Mouse (Mus musculus) activated CD4-positive, CD25-positive, alpha-beta regulatory T cell, adult 4 months (primary cell): Measurements from ENCODE around the gene Hexa. TPM values are rescaled to one million over a fixed set of nuclear protein-coding genes. Genes with fewer than 3 reads are reported as not detected.
A peak's percentile ranks its signal among the peaks of the same experiment; 100 is the strongest.

Source experiments
- ATAC-seq: one replicate; pipeline ENCODE4 v1.8.0; 2017
- polyA plus RNA-seq, 2 experiments: library from polyadenylated mRNA; unstranded; fragments of 100-300 nt; shearing (Covaris generic); gene quantifications; one replicate each; pipeline ENCODE4 v1.2.1; 2017

Gene Hexa
- polyA plus RNA-seq, 2 experiments from 2014 or later = 25.8 to 32.0 TPM

GRCm38 (mm10) chr9:59565600-59565999, 26.3 kb downstream of the Hexa start:
- ATAC-seq = no peak

GRCm38 (mm10) chr9:59567111-59567510, 27.8 kb downstream of the Hexa start:
- ATAC-seq = peak; percentile 32

- no peak for ATAC-seq
Observed at GRCm38 (mm10) chr9:59571852-59572251, 32.5 kb downstream of the Hexa start.

GRCm38 (mm10) chr9:59577401-59577800, 38.1 kb downstream of the Hexa start:
- no peak for ATAC-seq

GRCm38 (mm10) chr9:59577844-59578504, 38.6 kb downstream of the Hexa start, which contains the start of gene Celf6:
Celf6 (plus strand) TSS chr9:59577917.
- ATAC-seq = peak; percentile 57

GRCm38 (mm10) chr9:59578505-59578867, 39.1 kb downstream of the Hexa start:
- ATAC-seq = no peak

GRCm38 (mm10) chr9:59584871-59585308, 45.5 kb downstream of the Hexa start:
- no peak for ATAC-seq

GRCm38 (mm10) chr9:59588252-59588651, 48.9 kb downstream of the Hexa start:
- no peak for ATAC-seq

GRCm38 (mm10) chr9:59588710-59589671, 49.7 kb downstream of the Hexa start:
- ATAC-seq = no peak

GRCm38 (mm10) chr9:59589703-59590439, 50.5 kb downstream of the Hexa start:
- no peak for ATAC-seq

- no peak for ATAC-seq
Observed at GRCm38 (mm10) chr9:59601661-59602060, 62.3 kb downstream of the Hexa start.

GRCm38 (mm10) chr9:59605967-59606366, 66.6 kb downstream of the Hexa start:
- no peak for ATAC-seq

- no peak for ATAC-seq
Observed at GRCm38 (mm10) chr9:59610950-59611349, 71.6 kb downstream of the Hexa start.

Other genes starting within 250 kb of the Hexa start
- 10 to 100 TPM in 1 of 2 experiments, 1 to 10 TPM in 1; 7.7 to 12.4 TPM for gene Adpgk, start 248.0 kb upstream of the Hexa start, polyA plus RNA-seq
- 10 to 100 TPM; 13.0 to 13.3 TPM for gene Bbs4, start 186.0 kb upstream of the Hexa start, polyA plus RNA-seq
- 10 to 100 TPM; 17.1 to 29.8 TPM for gene Arih1, start 52.9 kb upstream of the Hexa start, polyA plus RNA-seq
- gene Tmem202, start 307 bp downstream of the Hexa start, polyA plus RNA-seq = not detected
- gene Celf6, start 38.4 kb downstream of the Hexa start, polyA plus RNA-seq = not detected
- 10 to 100 TPM; 28.2 to 31.0 TPM for gene Parp6, start 77.7 kb downstream of the Hexa start, polyA plus RNA-seq
- 100 to 1,000 TPM; 694 to 839 TPM for gene Pkm, start 116.8 kb downstream of the Hexa start, polyA plus RNA-seq
- not detected for gene Gramd2, start 140.6 kb downstream of the Hexa start, polyA plus RNA-seq
- 1 to 10 TPM; 5.0 to 5.4 TPM for gene Senp8, start 211.2 kb downstream of the Hexa start, polyA plus RNA-seq
- 10 to 100 TPM; 31.8 to 42.8 TPM for gene Myo9a, start 211.4 kb downstream of the Hexa start, polyA plus RNA-seq